Mouse (Mus musculus): ENCODE data around the gene Sltm. TPM values are rescaled to one million over a fixed set of nuclear protein-coding genes. Genes with fewer than 3 reads are reported as not detected.
A peak's percentile ranks its signal among the peaks of the same experiment; 100 is the strongest.

Gene Sltm
- 5.9 and 6.6 TPM in 2 replicates for polyA plus RNA-seq (2012; rRNA removed)

DNA sequence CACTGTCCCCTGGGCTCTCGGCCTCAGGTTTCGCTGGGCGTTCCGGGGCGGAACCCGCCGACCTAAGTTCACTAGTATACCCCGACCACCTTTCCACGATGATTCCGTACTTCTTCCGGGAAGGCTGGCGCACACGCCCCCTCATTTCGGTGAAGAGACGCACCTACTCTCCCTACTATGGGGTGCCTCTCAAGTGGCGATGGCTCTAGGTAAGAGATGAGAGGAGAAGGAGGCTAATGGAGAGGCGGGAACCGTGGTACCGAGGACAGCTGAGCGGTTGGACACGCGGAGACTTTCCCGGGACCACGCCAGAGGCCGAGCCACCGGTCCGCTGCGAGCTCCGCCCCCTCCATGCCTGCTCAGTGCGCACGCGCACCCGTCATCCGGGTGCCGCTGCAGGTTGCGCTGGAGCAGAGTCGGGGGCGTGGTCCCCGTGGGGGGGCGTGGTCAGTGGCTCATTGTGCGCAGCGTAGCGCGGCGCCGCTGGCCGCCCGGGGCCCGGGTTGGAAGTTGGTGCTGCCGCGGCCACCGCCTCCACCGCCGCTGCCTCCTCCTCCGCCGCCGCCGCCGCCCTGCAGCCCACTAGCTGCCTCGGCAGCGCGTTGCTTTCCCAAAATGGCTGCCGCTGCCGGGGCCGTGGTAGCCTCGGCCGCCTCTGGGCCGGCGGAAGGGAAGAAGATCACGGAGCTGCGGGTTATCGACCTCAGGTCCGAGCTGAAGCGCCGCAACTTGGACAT, at the start of gene Sltm:
Gene Sltm (plus strand): TSS at position 450 of the 737 bp plus-strand sequence.
- Histone ChIP-seq H3K27me3 (ENCODE audit: control insufficient read depth, insufficient read depth, low read length) (no peaks in the 10 kb centered on the region), H3K4me3 (ENCODE audit: extremely low read depth, insufficient read depth, insufficient read length) (peak within 1 kb of the TSS; percentile 91), H3K36me3 (ENCODE audit: control insufficient read depth, insufficient read depth, low read length) (0 out of 2 replicates have a peak, but pooled peaks cover 1% of the 10 kb centered on the region), H3K4me1 (ENCODE audit: control insufficient read depth, insufficient read depth, insufficient read length) (0 out of 2 replicates have a peak, but pooled peaks cover 3% of the 10 kb centered on the region), H3K27ac (ENCODE audit: insufficient read depth, low read length) (peak within 1 kb of the TSS; percentile 98)
- DNase-seq (ENCODE audit: low read depth in 1 of 2, low spot score in 2 of 2), result peak; percentile 90 to 100
- WGBS, result under 1% methylated on average over 73 of the region's 75 CpGs
- peak; percentile 69 for TF ChIP-seq POLR2A (IDR thresholded peaks at IDR 0.05; ENCODE audit: low read depth, low read length)
- no peak for TF ChIP-seq CTCF (IDR thresholded peaks at IDR 0.05; ENCODE audit: extremely low read depth, insufficient read depth, insufficient read length, insufficient replicate concordance)

DNA sequence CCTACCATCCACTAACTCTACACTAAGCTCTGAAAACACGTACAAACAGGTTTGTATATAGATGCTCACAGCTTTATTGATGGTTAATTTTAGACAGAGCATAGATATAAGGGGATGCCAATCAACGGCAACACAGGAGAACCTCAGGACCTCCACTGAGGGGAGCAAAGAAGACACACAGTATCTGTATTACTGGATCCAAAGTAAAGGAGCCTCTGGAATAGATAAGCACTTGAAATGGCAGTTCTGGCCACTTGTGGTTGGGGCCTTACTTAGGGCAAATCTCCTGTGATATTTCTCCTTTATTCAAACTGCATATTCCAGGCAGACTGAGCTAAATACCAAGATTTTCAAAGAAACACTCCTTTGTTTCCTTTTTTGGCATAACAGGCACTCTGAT, 49.5 kb upstream of the Sltm start:
- H3K36me3 ChIP-seq (ENCODE audit: control insufficient read depth, insufficient read depth, low read length), result peaks cover 10% of the 10 kb centered on the region
- H3K27ac ChIP-seq (ENCODE audit: insufficient read depth, low read length), result no peak overlapping the region
- TF ChIP-seq CTCF (IDR thresholded peaks at IDR 0.05; ENCODE audit: extremely low read depth, insufficient read depth, insufficient read length, insufficient replicate concordance) (no peak), POLR2A (IDR thresholded peaks at IDR 0.05; ENCODE audit: low read depth, low read length) (no peak)
- no peaks in the 10 kb centered on the region for H3K27me3 ChIP-seq (ENCODE audit: control insufficient read depth, insufficient read depth, low read length)
- no peak for DNase-seq (ENCODE audit: low read depth in 1 of 2, low spot score in 2 of 2)
- 91% methylated on average over 2 of the region's 2 CpGs for WGBS
- H3K4me1 ChIP-seq (ENCODE audit: control insufficient read depth, insufficient read depth, insufficient read length), result peaks cover 1% of the 10 kb centered on the region; the same call in 1 of the 2 replicates
- no peak overlapping the region for H3K4me3 ChIP-seq (ENCODE audit: extremely low read depth, insufficient read depth, insufficient read length)

DNA sequence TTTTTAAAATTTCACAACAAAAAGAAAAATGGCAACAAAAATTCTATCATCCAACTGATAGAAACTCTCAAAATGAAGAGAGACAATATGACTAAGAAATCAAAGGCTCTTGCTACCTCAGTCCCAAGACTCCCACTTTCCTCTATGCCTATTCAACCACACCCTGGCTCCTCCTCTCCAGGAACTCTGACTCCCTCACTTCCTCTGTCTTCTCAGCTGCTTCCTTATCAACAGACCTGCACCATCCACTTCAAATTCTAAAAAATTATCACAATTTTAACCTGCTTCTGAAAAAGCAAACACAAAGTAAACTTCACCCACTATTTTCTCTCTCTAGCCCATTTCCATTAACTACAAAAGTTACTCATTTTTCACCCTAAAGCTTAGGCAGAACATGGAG, 45.6 kb upstream of the Sltm start:
- H3K4me3 ChIP-seq (ENCODE audit: extremely low read depth, insufficient read depth, insufficient read length), result no peak overlapping the region
- no peak for DNase-seq (ENCODE audit: low read depth in 1 of 2, low spot score in 2 of 2)
- no peak overlapping the region for H3K27ac ChIP-seq (ENCODE audit: insufficient read depth, low read length)
- H3K27me3 ChIP-seq (ENCODE audit: control insufficient read depth, insufficient read depth, low read length), result no peaks in the 10 kb centered on the region
- no peaks in the 10 kb centered on the region for H3K4me1 ChIP-seq (ENCODE audit: control insufficient read depth, insufficient read depth, insufficient read length)
- TF ChIP-seq POLR2A (IDR thresholded peaks at IDR 0.05; ENCODE audit: low read depth, low read length) (no peak), CTCF (IDR thresholded peaks at IDR 0.05; ENCODE audit: extremely low read depth, insufficient read depth, insufficient read length, insufficient replicate concordance) (no peak)
- H3K36me3 ChIP-seq (ENCODE audit: control insufficient read depth, insufficient read depth, low read length), result peaks cover 9% of the 10 kb centered on the region

DNA sequence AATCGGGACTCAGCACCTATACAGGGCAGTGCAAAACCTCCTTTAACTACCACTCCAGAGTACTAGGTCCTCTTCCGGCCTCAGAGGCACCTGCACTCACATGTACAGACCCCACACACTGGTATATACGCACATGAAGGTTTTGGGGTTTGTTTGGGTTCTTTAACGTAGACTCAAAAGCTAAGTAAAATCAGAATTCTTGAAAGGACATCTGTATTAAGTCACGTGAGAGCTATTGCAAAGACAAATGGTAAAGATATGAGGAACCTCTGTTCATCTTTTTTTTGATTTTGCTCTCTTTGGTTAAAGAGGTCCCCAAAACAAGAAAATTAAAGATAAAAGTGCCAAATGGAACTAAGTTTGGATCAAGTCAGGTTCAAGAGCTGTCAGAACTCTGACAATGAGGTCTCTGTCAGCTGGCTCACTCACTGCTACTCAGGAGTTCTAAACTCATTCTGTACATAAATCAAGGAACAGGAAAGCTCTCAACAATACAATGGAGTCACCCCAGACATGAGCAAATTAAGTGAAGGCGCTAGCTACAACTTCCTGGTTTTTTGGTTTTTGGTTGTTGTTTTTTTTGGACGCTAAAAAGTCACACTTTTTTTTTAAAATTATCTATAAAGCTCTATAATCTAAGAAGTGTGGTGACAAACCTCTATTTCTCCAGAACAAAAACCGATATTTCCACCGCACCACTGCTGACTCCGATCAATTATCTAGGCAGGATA, 40.1 kb upstream of the Sltm start:
- DNase-seq (ENCODE audit: low read depth in 1 of 2, low spot score in 2 of 2), result no peak
- Histone ChIP-seq H3K4me1 (ENCODE audit: control insufficient read depth, insufficient read depth, insufficient read length) (peaks cover 12% of the 10 kb centered on the region), H3K36me3 (ENCODE audit: control insufficient read depth, insufficient read depth, low read length) (0 out of 2 replicates have a peak, but pooled peaks cover 3% of the 10 kb centered on the region), H3K4me3 (ENCODE audit: extremely low read depth, insufficient read depth, insufficient read length) (peak overlapping the region; percentile 97), H3K27me3 (ENCODE audit: control insufficient read depth, insufficient read depth, low read length) (no peaks in the 10 kb centered on the region), H3K27ac (ENCODE audit: insufficient read depth, low read length) (peak overlapping the region; percentile 100)
- TF ChIP-seq POLR2A (IDR thresholded peaks at IDR 0.05; ENCODE audit: low read depth, low read length) (no peak), CTCF (IDR thresholded peaks at IDR 0.05; ENCODE audit: extremely low read depth, insufficient read depth, insufficient read length, insufficient replicate concordance) (no peak)
- WGBS, result 21% methylated on average over 10 of the region's 10 CpGs

DNA sequence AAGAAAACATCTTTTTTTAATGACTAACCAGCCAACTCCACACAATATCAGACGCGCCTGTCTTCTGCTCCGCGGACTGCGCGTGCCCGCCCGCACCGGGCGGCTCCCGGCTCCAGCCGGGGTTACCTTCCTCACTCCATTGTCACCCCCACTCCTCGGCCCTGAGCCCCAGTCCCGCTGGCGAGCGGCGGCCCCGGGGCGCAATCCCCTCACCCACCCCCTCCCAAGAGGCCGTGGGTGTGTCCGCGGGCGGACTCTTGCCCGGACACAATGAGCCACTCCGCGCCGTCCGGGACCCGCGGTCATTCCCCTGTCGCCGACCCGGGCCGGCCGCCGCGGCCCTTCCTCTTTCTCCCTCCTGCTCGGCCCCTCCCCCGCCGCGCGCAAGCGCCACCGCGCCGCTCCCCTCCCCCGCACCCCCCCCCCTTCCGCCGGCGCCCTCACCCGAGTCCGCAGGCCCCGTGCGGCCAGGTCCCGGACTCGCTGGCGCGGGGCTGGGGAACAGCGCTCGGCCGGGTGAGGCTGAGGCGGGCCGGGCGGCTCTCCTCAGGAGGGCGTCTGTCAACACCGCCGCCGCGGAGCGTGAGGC, 39.4 kb upstream of the Sltm start:
- Histone ChIP-seq H3K4me3 (ENCODE audit: extremely low read depth, insufficient read depth, insufficient read length) (peak overlapping the region; percentile 97), H3K27ac (ENCODE audit: insufficient read depth, low read length) (peak overlapping the region; percentile 100), H3K36me3 (ENCODE audit: control insufficient read depth, insufficient read depth, low read length) (0 out of 2 replicates have a peak, but pooled peaks cover 3% of the 10 kb centered on the region), H3K27me3 (ENCODE audit: control insufficient read depth, insufficient read depth, low read length) (no peaks in the 10 kb centered on the region), H3K4me1 (ENCODE audit: control insufficient read depth, insufficient read depth, insufficient read length) (peaks cover 12% of the 10 kb centered on the region)
- TF ChIP-seq POLR2A (IDR thresholded peaks at IDR 0.05; ENCODE audit: low read depth, low read length), result no peak
- TF ChIP-seq CTCF (IDR thresholded peaks at IDR 0.05; ENCODE audit: extremely low read depth, insufficient read depth, insufficient read length, insufficient replicate concordance), result no peak
- DNase-seq (ENCODE audit: low read depth in 1 of 2, low spot score in 2 of 2), result peak; percentile 19 to 69
- under 1% methylated on average over 58 of the region's 70 CpGs for WGBS

DNA sequence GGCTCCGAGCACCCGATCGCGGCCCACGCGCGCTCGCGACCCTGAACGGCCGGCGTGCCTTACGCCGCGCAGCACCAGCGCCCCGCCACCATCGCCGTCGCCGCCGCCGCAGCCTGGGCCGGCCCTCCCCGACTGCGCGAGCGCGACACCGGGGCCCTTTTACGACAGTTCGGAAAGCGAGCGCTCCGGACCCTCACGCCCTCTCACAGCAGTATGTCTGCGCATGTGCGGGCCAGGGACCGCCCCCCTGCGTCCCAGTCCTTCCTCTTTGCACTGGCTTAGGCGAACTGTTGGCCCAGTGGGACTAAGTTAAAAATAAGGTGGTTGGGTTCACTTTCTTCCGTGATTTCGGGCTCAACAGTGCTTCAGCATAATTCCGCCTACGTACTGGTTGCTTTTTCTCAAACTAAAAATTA, 38.9 kb upstream of the Sltm start, which contains the start of gene Rnf111:
Gene Rnf111 (minus strand): TSS at position 100 of the 416 bp plus-strand sequence.
- TF ChIP-seq POLR2A (IDR thresholded peaks at IDR 0.05; ENCODE audit: low read depth, low read length) (no peak; the same call in none of the 2 replicates), CTCF (IDR thresholded peaks at IDR 0.05; ENCODE audit: extremely low read depth, insufficient read depth, insufficient read length, insufficient replicate concordance) (no peak)
- no peaks in the 10 kb centered on the region for H3K27me3 ChIP-seq (ENCODE audit: control insufficient read depth, insufficient read depth, low read length)
- DNase-seq (ENCODE audit: low read depth in 1 of 2, low spot score in 2 of 2), result peak; percentile 91 to 98
- peak within 1 kb of the TSS; percentile 97 for H3K4me3 ChIP-seq (ENCODE audit: extremely low read depth, insufficient read depth, insufficient read length)
- H3K36me3 ChIP-seq (ENCODE audit: control insufficient read depth, insufficient read depth, low read length), result 0 out of 2 replicates have a peak, but pooled peaks cover 3% of the 10 kb centered on the region
- WGBS, result under 1% methylated on average over 45 of the region's 45 CpGs
- peaks cover 12% of the 10 kb centered on the region for H3K4me1 ChIP-seq (ENCODE audit: control insufficient read depth, insufficient read depth, insufficient read length)
- peak within 1 kb of the TSS; percentile 100 for H3K27ac ChIP-seq (ENCODE audit: insufficient read depth, low read length)
